Mouse (Mus musculus) kidney, embryonic 14.5 days (tissue): ENCODE measurements around the gene Fzd4. TPM values are rescaled to one million over a fixed set of nuclear protein-coding genes. Genes with fewer than 3 reads are reported as not detected.
A peak's percentile ranks its signal among the peaks of the same experiment; 100 is the strongest.

Experiments used
- ATAC-seq: fragments of 200-750 bp; cut with Nextera tagmentation; 2 replicates; pipeline ENCODE4 v1.8.0; 2017; ENCODE audit warnings: moderate number of reproducible peaks, mild to moderate bottlenecking, moderate TSS enrichment, moderate library complexity; ENCODE audit not compliant: low FRiP score, low TSS enrichment
- H3K27ac ChIP-seq: fragments of 300-500 bp; sonication (generic); 2 replicates; pipeline ENCODE4 v1.5.1; 2014; ENCODE audit warnings: low read depth, mild to moderate bottlenecking, low read length, moderate library complexity, mixed read lengths
- H3K27me3 ChIP-seq: fragments of 300-500 bp; sonication (generic); 2 replicates; pipeline ENCODE4 v1.6.1; 2014; ENCODE audit warnings: mild to moderate bottlenecking, low read length; ENCODE audit not compliant: control insufficient read depth, insufficient read depth
- H3K36me3 ChIP-seq: fragments of 300-500 bp; sonication (generic); 2 replicates; pipeline ENCODE4 v1.6.1; 2014; ENCODE audit warnings: low read length, mixed read lengths; ENCODE audit not compliant: control insufficient read depth, insufficient read depth
- H3K4me1 ChIP-seq: fragments of 300-500 bp; sonication (generic); 2 replicates; pipeline ENCODE4 v1.6.1; 2014; ENCODE audit warnings: low read length, mixed read lengths; ENCODE audit not compliant: control insufficient read depth, insufficient read depth
- H3K4me2 ChIP-seq: fragments of 300-500 bp; sonication (generic); replicated peaks from 2 replicates; pipeline ENCODE4 v1.6.1; 2014; ENCODE audit warnings: low read depth, mild to moderate bottlenecking, low read length
- H3K4me3 ChIP-seq: fragments of 300-500 bp; sonication (generic); 2 replicates; pipeline ENCODE4 v1.5.1; 2014; ENCODE audit warnings: mild to moderate bottlenecking, low read length
- H3K9ac ChIP-seq: fragments of 300-500 bp; sonication (generic); 2 replicates; pipeline ENCODE4 v1.6.1; 2014; ENCODE audit warnings: low read depth, mild to moderate bottlenecking, low read length, moderate library complexity
- H3K9me3 ChIP-seq: fragments of 300-500 bp; sonication (generic); 2 replicates; pipeline ENCODE4 v1.6.1; 2016; ENCODE audit warnings: low read length; ENCODE audit not compliant: control insufficient read depth
- WGBS: fragments of 180-500 bp; shearing (Covaris S2); extraction: QIAGEN DNeasy Blood & Tissue Kit; methylation state at CpG from one replicate; pipeline ENCODE4 v1.1.7; 2014; 5-methylcytosine and 5-hydroxymethylcytosine counted together
- polyA plus RNA-seq: library from polyadenylated mRNA; unstranded; fragments of >200 nt; fragmentation: Nextera tagmentation; extraction: Ambion mirVana; gene quantifications from 2 replicates; pipeline ENCODE4 v1.2.1, GENCODE M21; 2014

Fzd4 gene
- 19.9 and 42.0 TPM in 2 replicates for polyA plus RNA-seq

GRCm38 (mm10) chr7:89404081-89404733, at the start of gene Fzd4, which contains the start of gene Tmem135:
Fzd4 (plus strand) TSS chr7:89404355.
Tmem135 (minus strand) TSS chr7:89404222.
- under 1% methylated on average over 53 of the region's 62 CpGs for WGBS
- peak within 1 kb of the TSS; percentile 92 for H3K9ac ChIP-seq

DNA sequence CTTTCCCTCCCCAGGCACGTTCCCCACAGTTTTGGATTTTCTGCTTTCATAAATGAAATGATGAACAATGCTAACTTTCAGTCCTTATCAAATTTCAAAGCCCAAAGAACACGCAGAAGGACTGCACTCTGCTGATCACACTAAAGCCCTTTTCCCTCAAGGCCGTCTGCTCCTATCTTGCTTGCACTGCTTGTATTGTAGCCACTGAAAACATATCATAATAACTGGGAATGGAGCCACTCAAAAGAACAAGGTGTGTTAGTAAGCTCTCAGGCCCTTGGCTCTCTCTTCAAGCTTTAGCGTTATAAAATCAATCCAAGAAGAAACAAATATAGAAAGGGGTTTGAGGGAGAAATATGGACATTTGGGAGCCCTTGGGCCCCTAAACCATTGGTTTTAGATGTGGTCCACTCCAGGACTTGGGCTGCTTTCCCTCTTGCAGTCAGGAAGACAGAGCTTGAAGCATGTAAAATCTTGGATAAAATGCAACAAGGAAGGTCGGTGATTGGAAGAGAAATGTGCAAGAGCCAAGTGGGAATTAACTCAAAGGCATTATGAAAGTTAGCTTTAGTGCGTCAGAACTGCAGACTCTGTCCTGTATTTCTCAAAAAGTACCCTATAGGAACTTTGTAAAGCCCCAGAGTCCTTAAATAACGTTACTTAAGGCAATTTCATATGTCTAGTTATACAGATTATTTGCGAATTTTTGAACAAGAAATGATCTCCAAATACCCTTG, 48.5 kb upstream of the Fzd4 start:
- no peak overlapping the region for H3K9ac ChIP-seq
- H3K27ac ChIP-seq = no peak overlapping the region
- no peaks in the 10 kb centered on the region for H3K27me3 ChIP-seq
- no peak overlapping the region for H3K4me2 ChIP-seq
- ATAC-seq = no peak
- no peaks in the 10 kb centered on the region for H3K36me3 ChIP-seq
- no peak overlapping the region for H3K4me3 ChIP-seq
- H3K4me1 ChIP-seq = no peaks in the 10 kb centered on the region
- 78% methylated on average over 8 of the region's 8 CpGs for WGBS
- no peaks in the 10 kb centered on the region for H3K9me3 ChIP-seq

More at GRCm38 (mm10) chr7:89404081-89404733, at the start of gene Fzd4, which contains the start of gene Tmem135:
- no peaks in the 10 kb centered on the region for H3K27me3 ChIP-seq
- no peaks in the 10 kb centered on the region for H3K9me3 ChIP-seq
- peaks cover 22% of the 10 kb centered on the region; the same call in 1 of the 2 replicates for H3K36me3 ChIP-seq
- peaks cover 42% of the 10 kb centered on the region for H3K4me1 ChIP-seq
- peak within 1 kb of the TSS; percentile 92 for H3K27ac ChIP-seq
- H3K4me3 ChIP-seq = peak within 1 kb of the TSS; percentile 93
- peak within 1 kb of the TSS; percentile 85 for H3K4me2 ChIP-seq
- peak; percentile 95 for ATAC-seq

GRCm38 (mm10) chr7:89356307-89356706, 47.8 kb upstream of the Fzd4 start:
- WGBS = 68% methylated on average over 4 of the region's 4 CpGs
- H3K4me3 ChIP-seq = no peak overlapping the region
- H3K4me1 ChIP-seq = no peaks in the 10 kb centered on the region
- 0 out of 2 replicates have a peak, but pooled peaks have one; percentile 20 for ATAC-seq
- no peaks in the 10 kb centered on the region for H3K9me3 ChIP-seq
- no peak overlapping the region for H3K27ac ChIP-seq
- no peaks in the 10 kb centered on the region for H3K27me3 ChIP-seq
- no peak overlapping the region for H3K9ac ChIP-seq
- no peak overlapping the region for H3K4me2 ChIP-seq
- no peaks in the 10 kb centered on the region for H3K36me3 ChIP-seq

GRCm38 (mm10) chr7:89363975-89364374, 40.2 kb upstream of the Fzd4 start:
- Histone ChIP-seq H3K9me3 (no peaks in the 10 kb centered on the region), H3K4me1 (0 out of 2 replicates have a peak, but pooled peaks cover 6% of the 10 kb centered on the region), H3K27me3 (no peaks in the 10 kb centered on the region), H3K4me3 (no peak overlapping the region), H3K4me2 (no peak overlapping the region), H3K27ac (no peak overlapping the region), H3K36me3 (no peaks in the 10 kb centered on the region), H3K9ac (no peak overlapping the region)
- WGBS = 84% methylated on average over 5 of the region's 5 CpGs
- ATAC-seq = no peak

- WGBS = 74% methylated on average over 10 of the region's 10 CpGs
- Histone ChIP-seq H3K27me3 (no peaks in the 10 kb centered on the region), H3K36me3 (no peaks in the 10 kb centered on the region), H3K4me1 (0 out of 2 replicates have a peak, but pooled peaks cover 6% of the 10 kb centered on the region), H3K4me2 (no peak overlapping the region), H3K9me3 (no peaks in the 10 kb centered on the region), H3K27ac (no peak overlapping the region), H3K4me3 (no peak overlapping the region), H3K9ac (no peak overlapping the region)
- no peak for ATAC-seq
These were observed 38.8 kb upstream of the Fzd4 start for GRCm38 (mm10) chr7:89365135-89365880.

GRCm38 (mm10) chr7:89367643-89368042, 36.5 kb upstream of the Fzd4 start:
- Histone ChIP-seq H3K4me2 (no peak overlapping the region), H3K4me3 (no peak overlapping the region), H3K9me3 (no peaks in the 10 kb centered on the region), H3K36me3 (no peaks in the 10 kb centered on the region), H3K27ac (no peak overlapping the region), H3K4me1 (0 out of 2 replicates have a peak, but pooled peaks cover 6% of the 10 kb centered on the region), H3K27me3 (no peaks in the 10 kb centered on the region), H3K9ac (no peak overlapping the region)
- WGBS = 16% methylated on average over 3 of the region's 3 CpGs
- ATAC-seq = no peak

GRCm38 (mm10) chr7:89370086-89370485, 34.1 kb upstream of the Fzd4 start:
- WGBS = 80% methylated on average over 1 of the region's 1 CpGs
- Histone ChIP-seq H3K4me2 (no peak overlapping the region), H3K9me3 (no peaks in the 10 kb centered on the region), H3K4me1 (0 out of 2 replicates have a peak, but pooled peaks cover 6% of the 10 kb centered on the region), H3K36me3 (no peaks in the 10 kb centered on the region), H3K4me3 (no peak overlapping the region), H3K9ac (no peak overlapping the region), H3K27me3 (no peaks in the 10 kb centered on the region), H3K27ac (no peak overlapping the region)
- no peak for ATAC-seq

DNA sequence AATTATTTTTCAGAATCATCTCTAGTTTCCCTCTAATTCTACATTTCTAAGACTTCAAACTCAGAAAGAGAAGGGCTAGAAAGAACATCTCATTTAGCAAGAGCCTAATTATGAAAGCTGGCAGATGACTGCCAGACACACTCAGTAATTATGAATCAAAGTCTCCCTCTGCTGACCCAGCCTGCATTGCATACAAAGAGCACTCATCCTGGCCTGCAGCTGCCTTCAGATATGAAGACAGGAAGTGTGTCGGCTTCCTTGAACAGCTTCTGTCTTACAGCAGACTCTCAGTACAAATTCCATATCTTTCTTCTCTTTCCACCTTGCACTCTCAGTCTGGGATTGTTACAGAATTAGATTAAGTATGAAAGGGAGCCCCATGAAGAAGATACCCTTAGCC, 33.2 kb upstream of the Fzd4 start:
- Histone ChIP-seq H3K4me3 (no peak overlapping the region), H3K4me1 (0 out of 2 replicates have a peak, but pooled peaks cover 6% of the 10 kb centered on the region), H3K4me2 (no peak overlapping the region), H3K9ac (no peak overlapping the region), H3K27ac (no peak overlapping the region), H3K27me3 (no peaks in the 10 kb centered on the region), H3K36me3 (no peaks in the 10 kb centered on the region), H3K9me3 (no peaks in the 10 kb centered on the region)
- ATAC-seq = no peak
- WGBS = 33% methylated on average over 1 of the region's 1 CpGs
